Mouse (Mus musculus) cerebellum, adult 2 months (tissue): ENCODE results near the gene Dnm3.
"Not testable (repeated sequence)": the region's sequence is repeated elsewhere in the genome, so short reads cannot be mapped to it uniquely, and the experiment has no call there.

ENCODE experiments used
- CTCF ChIP-seq: fragments of 200-500 bp; IDR thresholded peaks from 2 replicates; pipeline ENCODE4 v1.5.1; 2011; ENCODE audit warnings: low read depth, mild to moderate bottlenecking, control low read depth, low read length, moderate library complexity, borderline replicate concordance; ENCODE audit not compliant: insufficient read depth
- POLR2A ChIP-seq: fragments of 200-500 bp; IDR thresholded peaks from 2 replicates; pipeline ENCODE4 v1.6.1; 2011; ENCODE audit warnings: low read length, control low read depth, borderline replicate concordance; ENCODE audit not compliant: insufficient read depth

- TF ChIP-seq CTCF, POLR2A: not testable (repeated sequence)
These were observed 104.8 kb downstream of the Dnm3 start for GRCm38 (mm10) chr1:162373068-162373467.
